Comparison of ENCODE assay signal across 9 mouse cellular contexts in the genomic region with DNA sequence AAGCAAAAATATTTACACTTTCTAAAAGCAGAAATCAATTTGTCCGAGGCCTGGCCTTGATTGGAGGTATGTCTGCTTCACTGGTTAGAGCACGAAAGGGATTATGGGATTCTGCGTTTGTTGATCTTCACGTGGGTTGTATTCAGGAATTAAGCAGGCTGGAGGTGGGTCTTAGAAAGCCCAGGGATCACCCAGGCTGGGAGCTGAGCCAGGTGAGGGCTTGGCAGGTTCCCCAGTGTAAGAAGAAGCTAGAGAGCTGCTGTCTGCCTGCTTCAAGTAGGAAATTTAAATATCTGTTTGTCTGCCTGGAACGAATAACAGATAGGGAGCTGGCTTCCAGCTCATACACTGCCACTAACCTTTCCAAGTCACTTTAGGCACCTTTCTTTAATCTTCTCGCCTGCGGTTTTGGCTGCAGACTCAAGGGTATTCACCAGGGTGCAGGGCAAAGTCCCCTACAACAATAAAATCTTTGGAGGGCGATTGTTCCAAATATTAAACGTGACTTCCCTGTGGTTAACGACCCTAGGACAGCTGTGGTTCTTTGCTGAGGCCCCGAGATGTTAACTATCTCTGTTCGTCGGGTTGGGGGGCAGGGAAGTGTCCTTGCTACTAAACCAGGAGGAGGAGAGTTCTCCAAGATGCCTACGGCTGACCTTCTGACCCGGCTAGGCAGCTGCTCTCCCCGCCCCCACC.
A peak's percentile ranks its signal among the peaks of the same experiment; 100 is the strongest.
DNase-seq lines count a peak whose midpoint lies in the region; ATAC-seq and TF ChIP-seq lines count a peak whose summit lies in the region.
"Had no signal": no experiment of that assay in that cellular context is flagged by ENCODE, and none has a peak within 500 bp of the region (broad histone marks: within the 10 kb centered on the region; RNA-seq: fewer than 3 reads in every experiment).

No protein-coding gene starts in this region.

- H3K4me2 ChIP-seq in hindbrain, embryonic 16.5 days (ENCODE audit: low read length), result peak overlapping the region; percentile 64
- peak overlapping the region; percentile 56; the same call in 1 of the 2 replicates for H3K4me2 ChIP-seq in midbrain, postnatal 0 days (ENCODE audit: low read depth, low read length, poor library complexity, severe bottlenecking)

- DNase-seq in cerebellum, postnatal 10 days, result peak; percentile 86 to 90
- no peak for DNase-seq in cerebellum, adult 11 months
- DNase-seq in gastrocnemius, postnatal 14 days, result peak; percentile 37
- peak; percentile 85 for DNase-seq in liver, adult 2 months (ENCODE audit: extremely low read depth, low read depth, low spot score)
- DNase-seq in midbrain, postnatal 0 days (ENCODE audit: low spot score), result no peak
- no peak for DNase-seq in Muller cell, postnatal 12 days (ENCODE audit: inconsistent ontology term)
- no peak for DNase-seq in right cerebral cortex, postnatal 14 days

- peak overlapping the region; percentile 32 for H3K27ac ChIP-seq in hindbrain, embryonic 16.5 days (ENCODE audit: low read depth, low read length)
- peak overlapping the region; percentile 67 for H3K27ac ChIP-seq in liver, adult 2 months (replicated peaks; ENCODE audit: insufficient read depth, low read depth, low read length)
- no peak overlapping the region for H3K27ac ChIP-seq in midbrain, postnatal 0 days (ENCODE audit: low read depth, low read length)

- H3K9ac ChIP-seq in hindbrain, embryonic 16.5 days (ENCODE audit: low read depth, low read length), result no peak overlapping the region
- H3K9ac ChIP-seq in liver, adult 2 months (ENCODE audit: low read depth, low read length), result 0 out of 2 replicates have a peak overlapping the region, but pooled peaks have one; percentile 3
- no peak overlapping the region for H3K9ac ChIP-seq in midbrain, postnatal 0 days (replicated peaks; ENCODE audit: low read length, poor library complexity, severe bottlenecking)

- no peaks in the 10 kb centered on the region for H3K9me3 ChIP-seq in hindbrain, embryonic 16.5 days (ENCODE audit: control insufficient read depth, low read length)
- no peaks in the 10 kb centered on the region for H3K9me3 ChIP-seq in midbrain, postnatal 0 days (ENCODE audit: low read length)

- ATAC-seq in hindbrain, embryonic 16.5 days, result no peak
- ATAC-seq in midbrain, postnatal 0 days (ENCODE audit: low FRiP score), result no peak

- no peaks in the 10 kb centered on the region for H3K36me3 ChIP-seq in hindbrain, embryonic 16.5 days (ENCODE audit: control insufficient read depth, insufficient read depth, low read length)
- H3K36me3 ChIP-seq in liver, adult 2 months (ENCODE audit: control insufficient read depth, insufficient read depth, low read length), result no peaks in the 10 kb centered on the region
- no peaks in the 10 kb centered on the region for H3K36me3 ChIP-seq in midbrain, postnatal 0 days (ENCODE audit: insufficient read depth, low read length)

- no peak overlapping the region for H3K4me3 ChIP-seq in hindbrain, embryonic 16.5 days (ENCODE audit: low read length)
- H3K4me3 ChIP-seq in liver, adult 2 months (ENCODE audit: insufficient read depth, low read depth, low read length), result no peak overlapping the region
- H3K4me3 ChIP-seq in midbrain, postnatal 0 days (ENCODE audit: low read depth, low read length), result no peak overlapping the region
- H3K4me3 ChIP-seq: erythroblast, embryonic 14.5 days had no signal

- WGBS in hindbrain, embryonic 16.5 days, result 10% methylated on average over 16 of the region's 16 CpGs
- 8% methylated on average over 16 of the region's 16 CpGs for WGBS in liver, adult 2 months
- WGBS in midbrain, postnatal 0 days, result 10% methylated on average over 16 of the region's 16 CpGs

- no peak for TF ChIP-seq POLR2A in liver, adult 2 months (IDR thresholded peaks at IDR 0.05; ENCODE audit: extremely low read depth, insufficient read depth, low read length)

- no peak for TF ChIP-seq CTCF in liver, adult 2 months (IDR thresholded peaks at IDR 0.05; ENCODE audit: low read depth, low read length)
- TF ChIP-seq CTCF in midbrain, postnatal 0 days (IDR thresholded peaks at IDR 0.05), result no peak

- intact Hi-C loops in gastrocnemius, postnatal 14 days (cut with DNase I; ENCODE audit: low total_unique reads), result no loop called here

- peaks cover 21% of the 10 kb centered on the region for H3K4me1 ChIP-seq in hindbrain, embryonic 16.5 days (ENCODE audit: control insufficient read depth, insufficient read depth, low read depth, low read length)
- H3K4me1 ChIP-seq in liver, adult 2 months (ENCODE audit: control insufficient read depth, insufficient read depth, low read length), result peaks cover 8% of the 10 kb centered on the region
- peaks cover 5% of the 10 kb centered on the region for H3K4me1 ChIP-seq in midbrain, postnatal 0 days (ENCODE audit: insufficient read depth, low read length)

- no peaks in the 10 kb centered on the region for H3K79me2 ChIP-seq in liver, adult 2 months (ENCODE audit: control insufficient read depth, insufficient read depth, low read length)

- no peaks in the 10 kb centered on the region for H3K27me3 ChIP-seq in hindbrain, embryonic 16.5 days (replicated peaks; ENCODE audit: control insufficient read depth, insufficient read depth, low read length)
- no peaks in the 10 kb centered on the region for H3K27me3 ChIP-seq in liver, adult 2 months (ENCODE audit: control insufficient read depth, insufficient read depth, low read length)
- H3K27me3 ChIP-seq in midbrain, postnatal 0 days (ENCODE audit: insufficient read depth, low read length), result no peaks in the 10 kb centered on the region

Comparison
In these comparisons a context has a peak if more than half of its experiments do, and no peak if none do; other contexts are left out.
1. DNase-seq: peak in cerebellum, postnatal 10 days (2 of 2), gastrocnemius, postnatal 14 days (single experiment) and liver, adult 2 months (single experiment); none in cerebellum, adult 11 months (single experiment), midbrain, postnatal 0 days (single experiment), Muller cell, postnatal 12 days (single experiment) and right cerebral cortex, postnatal 14 days (single experiment).